Mouse (Mus musculus): Measurements from ENCODE around the gene Il21. TPM values are rescaled to one million over a fixed set of nuclear protein-coding genes. Genes with fewer than 3 reads are reported as not detected.

Gene Il21
- total and polyA plus RNA-seq, 3 experiments, result not detected

DNA sequence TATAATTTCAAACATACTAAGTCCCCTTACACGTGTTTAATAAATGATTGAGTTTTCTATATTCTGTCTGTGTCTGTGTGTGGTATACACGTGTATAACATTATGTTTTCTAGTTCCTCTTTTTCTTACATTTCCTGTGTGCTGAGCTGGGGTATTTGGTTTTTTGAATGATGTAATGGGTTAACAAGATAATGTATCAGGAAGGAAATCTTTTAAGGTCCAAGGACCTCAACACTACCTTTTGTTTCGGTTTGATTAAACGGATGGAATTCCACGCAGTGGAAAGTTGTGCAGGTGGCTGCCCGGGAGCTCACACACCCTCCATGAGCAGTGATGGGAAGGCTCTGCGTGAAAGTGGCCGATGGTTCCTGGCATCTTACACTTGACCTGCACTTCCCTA lies 48.4 kb upstream of the Il21 start (continued):
- no peak for TF ChIP-seq USF1 (IDR thresholded peaks at IDR 0.05; ENCODE audit: low read depth, low read length)
- TF ChIP-seq GABPA (IDR thresholded peaks at IDR 0.05; ENCODE audit: insufficient replicate concordance, low read depth, low read length), result no peak
- TF ChIP-seq JUND (conservative IDR thresholded peaks at IDR 0.05; ENCODE audit: low read depth, low read length), result peak; percentile 47; the same call in 1 of the 2 replicates
- 0 out of 2 replicates have a peak, but pooled peaks have one; percentile 12 for TF ChIP-seq MAFK (IDR thresholded peaks at IDR 0.05; ENCODE audit: insufficient replicate concordance, low read length)
- TF ChIP-seq CHD1 (IDR thresholded peaks at IDR 0.05; ENCODE audit: low read depth, low read length), result no peak
- no peak for TF ChIP-seq HCFC1 (IDR thresholded peaks at IDR 0.05; ENCODE audit: low read depth, low read length)
- no peak for TF ChIP-seq TBP (conservative IDR thresholded peaks at IDR 0.05; ENCODE audit: low read depth, low read length)
- no peak for TF ChIP-seq ZKSCAN1 (IDR thresholded peaks at IDR 0.05; ENCODE audit: borderline replicate concordance, low read depth, low read length)
- TF ChIP-seq MAX (IDR thresholded peaks at IDR 0.05; ENCODE audit: low read length), result peak; percentile 75
- TF ChIP-seq ETS1 (conservative IDR thresholded peaks at IDR 0.05; ENCODE audit: low read depth, low read length), result peak; percentile 64
- TF ChIP-seq ZC3H11A (IDR thresholded peaks at IDR 0.05; ENCODE audit: low read depth, low read length), result no peak
- TF ChIP-seq CHD2 (IDR thresholded peaks at IDR 0.05; ENCODE audit: low read length), result no peak

DNA sequence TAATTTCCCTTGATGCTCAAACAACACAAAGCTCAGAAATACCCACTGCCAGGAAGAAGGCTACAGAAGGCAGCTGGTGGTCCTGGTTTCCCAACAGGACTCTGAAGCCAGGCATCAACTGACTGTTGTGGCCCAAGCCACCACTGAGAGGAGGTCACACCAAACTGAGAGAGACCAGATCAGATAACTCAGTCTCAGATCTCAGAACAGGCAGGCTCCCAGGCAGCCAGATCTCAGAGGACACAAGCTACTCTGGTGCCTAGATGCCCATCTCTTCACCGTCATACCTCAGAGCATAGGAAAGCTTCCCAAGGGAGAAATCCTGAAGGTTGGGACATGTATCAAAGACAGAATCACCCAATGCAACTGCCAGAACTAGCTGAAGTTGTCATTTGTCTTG lies 47.8 kb upstream of the Il21 start:
- Histone ChIP-seq H3K27ac (ENCODE audit: insufficient read depth, low read depth) (no peak overlapping the region), H3K4me3 (replicated peaks in 1 of 3; ENCODE audit: low read depth in 2 of 3, low read length in 2 of 3, poor library complexity in 1 of 3) (no peak overlapping the region), H3K4me2 (ENCODE audit: insufficient read depth, low read depth, poor library complexity, severe bottlenecking) (no peak overlapping the region), H3K9ac (ENCODE audit: insufficient read depth, low read depth) (no peak overlapping the region), H3K27me3 (replicated peaks) (no peaks in the 10 kb centered on the region), H3K9me3 (replicated peaks; ENCODE audit: low read length) (no peaks in the 10 kb centered on the region), H3K4me1 (ENCODE audit: control insufficient read depth in 1 of 2, insufficient read depth in 2 of 2) (peaks cover 9 to 29% of the 10 kb centered on the region in 2 experiments), H3K36me3 (replicated peaks in 1 of 2; ENCODE audit: control insufficient read depth in 1 of 2, insufficient read depth in 1 of 2, low read length in 1 of 2) (no peaks in the 10 kb centered on the region), H3K79me2 (replicated peaks; ENCODE audit: control insufficient read depth, extremely low read depth, insufficient read depth, poor library complexity, severe bottlenecking) (no peaks in the 10 kb centered on the region)
- dilution Hi-C loops (cut with MboI; ENCODE audit: extremely low pct_ligation_motif_present, extremely low pct_unique_long_range_greater_than_20kb, low sequenced_read_pairs) (no loop called here), in situ Hi-C loops (cut with MboI; ENCODE audit: low pct_ligation_motif_present, low pct_unique_long_range_greater_than_20kb, low sequenced_read_pairs) (no loop called here)
- no peak for TF ChIP-seq BHLHE40 (IDR thresholded peaks at IDR 0.05; ENCODE audit: low read depth, low read length)
- TF ChIP-seq NRF1 (IDR thresholded peaks at IDR 0.05; ENCODE audit: low read depth, low read length), result no peak
- TF ChIP-seq E2F4 (IDR thresholded peaks at IDR 0.05; ENCODE audit: insufficient replicate concordance, low read depth, low read length), result no peak
- TF ChIP-seq MYC (IDR thresholded peaks at IDR 0.05; ENCODE audit: low read depth, low read length), result no peak
- TF ChIP-seq MAZ (IDR thresholded peaks at IDR 0.05; ENCODE audit: low read depth, low read length), result no peak
- no peak for TF ChIP-seq ETS1 (conservative IDR thresholded peaks at IDR 0.05; ENCODE audit: low read depth, low read length)
- no peak for TF ChIP-seq MAX (IDR thresholded peaks at IDR 0.05; ENCODE audit: low read length)
- TF ChIP-seq MEF2A (IDR thresholded peaks at IDR 0.05; ENCODE audit: borderline replicate concordance, low read depth, low read length), result no peak
- no peak for TF ChIP-seq ZMIZ1 (IDR thresholded peaks at IDR 0.05; ENCODE audit: low read depth, low read length)
- no peak for TF ChIP-seq CHD2 (IDR thresholded peaks at IDR 0.05; ENCODE audit: low read length)
- no peak for DNase-seq (ENCODE audit: extremely low read depth)
